Mouse (Mus musculus): ENCODE measurements around the gene C1qa.

GRCm38 (mm10) chr4:136911804-136912203, 13.2 kb upstream of the C1qa start:
- TF ChIP-seq POLR2A (IDR thresholded peaks at IDR 0.05; ENCODE audit: borderline replicate concordance, control insufficient read depth, low read depth, low read length), result no peak
- TF ChIP-seq CTCF (IDR thresholded peaks at IDR 0.05; ENCODE audit: control insufficient read depth, insufficient read depth, low read length), result no peak
